Mouse (Mus musculus): Measurements from ENCODE around the gene Myoz2.

DNA sequence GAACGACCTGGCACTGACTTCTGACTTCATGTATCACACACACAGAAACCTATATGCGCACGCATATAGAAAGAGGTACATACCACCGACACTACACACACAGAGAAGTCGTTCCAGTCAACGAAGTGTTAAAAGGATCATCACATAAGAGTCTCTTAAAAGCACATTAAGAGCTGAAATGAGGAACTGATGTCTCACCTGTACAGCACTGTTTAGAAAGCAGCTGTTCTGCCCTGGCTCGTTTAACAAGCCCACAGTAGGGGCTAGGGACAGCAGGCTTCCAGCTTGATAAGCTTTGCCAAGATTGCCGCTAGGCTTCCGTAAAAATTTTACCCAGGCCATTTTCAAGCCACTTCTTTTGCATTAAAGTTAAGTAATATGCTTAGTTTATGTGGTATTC lies 66.4 kb downstream of the Myoz2 start:
- TF ChIP-seq POLR2A (IDR thresholded peaks at IDR 0.05; ENCODE audit: borderline replicate concordance, extremely low read depth, insufficient read depth, insufficient read length, poor library complexity, severe bottlenecking) (no peak), CTCF (IDR thresholded peaks at IDR 0.05; ENCODE audit: borderline replicate concordance, extremely low read depth, insufficient read depth, insufficient read length) (no peak)

Data from brain, embryonic 14.5 days (tissue).